Mouse (Mus musculus) midbrain, postnatal 0 days (tissue): ENCODE results near the gene Olfr195. TPM values are rescaled to one million over a fixed set of nuclear protein-coding genes. Genes with fewer than 3 reads are reported as not detected.
"Not testable (repeated sequence)": the region's sequence is repeated elsewhere in the genome, so short reads cannot be mapped to it uniquely, and the experiment has no call there.

ENCODE experiments used
- ATAC-seq: fragments of 200-750 bp; cut with Nextera tagmentation; 2 replicates; pipeline ENCODE4 v1.8.0; 2017; ENCODE audit warnings: moderate number of reproducible peaks, mild to moderate bottlenecking, moderate TSS enrichment, moderate library complexity; ENCODE audit not compliant: low FRiP score
- DNase-seq: peaks from one replicate; pipeline ENCODE4 v3.0.0-alpha.2; 2015; ENCODE audit warnings: low spot score
- H3K27ac ChIP-seq: fragments of 300-500 bp; sonication (generic); 2 replicates; pipeline ENCODE4 v1.5.1; 2014; ENCODE audit warnings: low read depth, mild to moderate bottlenecking, low read length, mixed read lengths
- H3K27me3 ChIP-seq: fragments of 300-500 bp; sonication (generic); 2 replicates; pipeline ENCODE4 v1.6.1; 2014; ENCODE audit warnings: low read length, control low read depth, mixed read lengths; ENCODE audit not compliant: insufficient read depth
- H3K36me3 ChIP-seq: fragments of 300-500 bp; sonication (generic); 2 replicates; pipeline ENCODE4 v1.6.1; 2014; ENCODE audit warnings: low read length, control low read depth, mixed read lengths; ENCODE audit not compliant: insufficient read depth
- H3K4me1 ChIP-seq: fragments of 300-500 bp; sonication (generic); 2 replicates; pipeline ENCODE4 v1.6.1; 2014; ENCODE audit warnings: mild to moderate bottlenecking, control low read depth, antibody characterized with exemption, low read length, mixed read lengths; ENCODE audit not compliant: insufficient read depth
- H3K4me2 ChIP-seq: fragments of 300-500 bp; sonication (generic); 2 replicates; pipeline ENCODE4 v1.6.1; 2014; ENCODE audit warnings: low read depth, mild to moderate bottlenecking, low read length, mixed read lengths; ENCODE audit not compliant: poor library complexity, severe bottlenecking
- H3K4me3 ChIP-seq: fragments of 300-500 bp; sonication (generic); 2 replicates; pipeline ENCODE4 v1.5.1; 2014; ENCODE audit warnings: low read depth, mild to moderate bottlenecking, low read length, moderate library complexity
- H3K9ac ChIP-seq: fragments of 300-500 bp; sonication (generic); replicated peaks from 2 replicates; pipeline ENCODE4 v1.6.1; 2014; ENCODE audit warnings: mild to moderate bottlenecking, low read length, moderate library complexity, mixed read lengths; ENCODE audit not compliant: poor library complexity, severe bottlenecking
- H3K9me3 ChIP-seq: fragments of 300-500 bp; sonication (generic); 2 replicates; pipeline ENCODE4 v1.6.1; 2016; ENCODE audit warnings: low read length, control low read depth
- CTCF ChIP-seq: IDR thresholded peaks from 2 replicates; pipeline ENCODE4 v1.5.1; 2016; ENCODE audit warnings: antibody characterized with exemption, mild to moderate bottlenecking
- WGBS: fragments of 180-500 bp; shearing (Covaris S2); extraction: QIAGEN DNeasy Blood & Tissue Kit; methylation state at CpG from one replicate; pipeline ENCODE4 v1.1.7; 2014; 5-methylcytosine and 5-hydroxymethylcytosine counted together
- polyA plus RNA-seq: library from polyadenylated mRNA; unstranded; fragments of >200 nt; fragmentation: Nextera tagmentation; extraction: Ambion mirVana; gene quantifications from 2 replicates; pipeline ENCODE4 v1.2.1, GENCODE M21; 2015
- total RNA-seq: library from RNA; depleted of rRNA; stranded (reverse); fragments of >200 nt; gene quantifications from 2 replicates; pipeline ENCODE4 v1.2.3, GENCODE M21; 2014; rRNA removed

The Olfr195 gene
- total RNA-seq (not detected in 2 replicates), polyA plus RNA-seq (not detected in 2 replicates)

DNA sequence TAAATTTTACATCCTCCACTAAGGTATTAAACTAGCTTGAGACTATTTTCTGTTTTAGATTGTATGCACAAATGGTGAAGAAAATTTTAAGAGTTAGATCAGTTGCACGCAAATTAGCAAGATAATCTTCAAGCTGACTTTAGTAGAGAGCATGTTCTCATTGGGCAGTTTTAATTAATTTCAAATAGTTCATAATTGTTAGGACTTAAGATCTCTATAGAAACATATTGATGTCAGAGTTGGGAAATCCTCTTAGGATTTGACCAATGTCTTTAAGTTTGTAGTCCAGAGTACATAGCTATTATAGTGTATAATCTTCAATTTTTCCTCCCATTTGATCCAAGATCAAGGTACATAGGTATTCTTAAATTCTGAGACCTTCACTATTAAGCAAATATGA lies at the start of gene Olfr195:
TSS of gene Olfr195 (plus strand) at position 301 of the 400 bp plus-strand sequence.
- Histone ChIP-seq H3K9me3 (no peaks in the 10 kb centered on the region), H3K9ac (no peak within 1 kb of the TSS), H3K36me3 (no peaks in the 10 kb centered on the region), H3K4me2 (no peak within 1 kb of the TSS), H3K27ac (no peak within 1 kb of the TSS), H3K4me1 (no peaks in the 10 kb centered on the region), H3K4me3 (no peak within 1 kb of the TSS), H3K27me3 (no peaks in the 10 kb centered on the region)
- WGBS = 81% methylated on average over 1 of the region's 1 CpGs
- ATAC-seq (no peak), DNase-seq (no peak)
- TF ChIP-seq CTCF = no peak

DNA sequence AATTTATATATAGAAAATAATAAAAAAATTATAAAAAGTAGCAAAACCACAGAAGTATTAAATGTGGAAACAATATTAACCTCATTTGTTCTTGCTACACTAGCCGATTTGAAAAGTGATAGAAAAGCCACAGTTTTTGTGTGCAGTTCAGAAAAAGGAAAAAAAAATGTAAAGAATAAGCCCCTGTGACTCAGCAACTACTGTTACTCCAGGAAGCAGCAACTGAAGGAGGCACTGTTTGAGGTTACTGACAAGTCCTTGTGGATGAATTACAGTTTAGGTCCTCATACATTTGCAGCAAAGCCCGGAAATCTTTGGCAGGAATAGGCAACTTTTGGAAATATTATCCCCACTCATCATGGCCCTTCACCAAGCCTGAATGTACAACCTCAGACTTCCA lies 41.5 kb upstream of the Olfr195 start:
- no peaks in the 10 kb centered on the region for H3K27me3 ChIP-seq
- no peaks in the 10 kb centered on the region for H3K36me3 ChIP-seq
- DNase-seq = no peak
- H3K4me1 ChIP-seq = no peaks in the 10 kb centered on the region
- no peak overlapping the region for H3K4me3 ChIP-seq
- 79% methylated on average over 2 of the region's 2 CpGs for WGBS
- H3K9ac ChIP-seq = no peak overlapping the region
- no peak for ATAC-seq
- H3K4me2 ChIP-seq = no peak overlapping the region
- no peak overlapping the region for H3K27ac ChIP-seq
- H3K9me3 ChIP-seq = no peaks in the 10 kb centered on the region
- no peak for TF ChIP-seq CTCF

GRCm38 (mm10) chr16:59108522-59108921 lies 38.3 kb upstream of the Olfr195 start:
- not testable (repeated sequence) for H3K4me1 ChIP-seq, H3K4me2 ChIP-seq, H3K4me3 ChIP-seq, ATAC-seq, H3K27ac ChIP-seq, H3K9ac ChIP-seq, H3K27me3 ChIP-seq, H3K36me3 ChIP-seq, DNase-seq, H3K9me3 ChIP-seq
- whole genome bisulfite sequencing = 66% methylated on average over 5 of the region's 5 CpGs

DNA sequence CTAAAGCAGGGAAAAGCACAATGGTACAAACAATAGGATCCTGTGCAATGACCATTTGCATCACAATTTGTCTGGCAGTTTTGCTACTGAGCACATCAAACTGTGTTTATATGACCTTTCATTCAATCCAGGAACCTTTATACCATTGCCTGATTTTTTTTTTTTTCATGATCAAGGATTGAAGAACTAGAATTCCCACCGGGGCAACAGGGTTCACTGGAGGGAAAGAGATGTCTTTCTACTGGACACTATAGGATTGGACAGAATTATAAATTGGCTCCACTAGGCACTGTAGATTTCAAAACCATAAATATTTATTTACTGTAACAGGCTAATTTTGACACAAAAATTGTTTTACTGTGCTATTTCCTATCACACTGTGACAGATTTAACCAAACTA lies 35.1 kb upstream of the Olfr195 start, which contains the start of gene Olfr193:
TSS of gene Olfr193 (minus strand) at position 101 of the 400 bp plus-strand sequence.
- H3K4me2 ChIP-seq = no peak within 1 kb of the TSS
- H3K36me3 ChIP-seq = no peaks in the 10 kb centered on the region
- H3K4me3 ChIP-seq = no peak within 1 kb of the TSS
- H3K9ac ChIP-seq = no peak within 1 kb of the TSS
- ATAC-seq = no peak
- TF ChIP-seq CTCF = no peak
- no peaks in the 10 kb centered on the region for H3K9me3 ChIP-seq
- 77% methylated on average over 1 of the region's 1 CpGs for WGBS
- H3K27me3 ChIP-seq = no peaks in the 10 kb centered on the region
- H3K27ac ChIP-seq = no peak within 1 kb of the TSS
- DNase-seq = no peak
- H3K4me1 ChIP-seq = no peaks in the 10 kb centered on the region

DNA sequence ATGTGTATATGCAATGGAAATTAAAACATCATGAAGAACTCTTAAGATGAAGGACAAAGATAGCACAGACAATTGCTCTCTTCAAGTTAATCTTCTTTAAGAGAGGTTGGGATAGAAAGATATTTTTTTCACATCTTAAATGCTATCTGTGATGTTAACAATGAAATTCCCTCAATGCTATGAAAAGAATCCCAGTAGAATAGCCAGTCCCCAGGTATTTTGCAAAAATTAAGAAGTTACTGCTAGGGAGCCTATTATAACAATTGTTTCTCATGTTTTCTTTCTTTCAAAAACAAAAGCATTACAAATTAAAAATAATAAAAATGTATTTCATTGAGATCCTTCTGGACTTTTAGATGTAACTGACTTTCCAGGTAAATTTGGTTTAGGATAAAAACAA lies 25.9 kb upstream of the Olfr195 start, which contains the start of gene Olfr194:
TSS of gene Olfr194 (minus strand) at position 101 of the 400 bp plus-strand sequence.
- H3K4me2 ChIP-seq = no peak within 1 kb of the TSS
- TF ChIP-seq CTCF = no peak
- H3K9me3 ChIP-seq = no peaks in the 10 kb centered on the region
- no peaks in the 10 kb centered on the region for H3K4me1 ChIP-seq
- no peak within 1 kb of the TSS for H3K4me3 ChIP-seq
- ATAC-seq (no peak), DNase-seq (no peak)
- H3K9ac ChIP-seq = no peak within 1 kb of the TSS
- H3K27ac ChIP-seq = no peak within 1 kb of the TSS
- no peaks in the 10 kb centered on the region for H3K36me3 ChIP-seq
- H3K27me3 ChIP-seq = no peaks in the 10 kb centered on the region

- Histone ChIP-seq H3K4me3 (no peak overlapping the region), H3K27ac (no peak overlapping the region), H3K9me3 (no peaks in the 10 kb centered on the region), H3K36me3 (no peaks in the 10 kb centered on the region), H3K4me2 (no peak overlapping the region), H3K9ac (no peak overlapping the region), H3K4me1 (no peaks in the 10 kb centered on the region), H3K27me3 (no peaks in the 10 kb centered on the region)
- no peak for TF ChIP-seq CTCF
- WGBS = 94% methylated on average over 1 of the region's 1 CpGs
- no peak for DNase-seq
- no peak for ATAC-seq
Observed at GRCm38 (mm10) chr16:59130740-59131139, 16.1 kb upstream of the Olfr195 start.
